Mouse (Mus musculus) midbrain, embryonic 12.5 days (tissue): ENCODE measurements around the gene Ogfod3. TPM values are rescaled to one million over a fixed set of nuclear protein-coding genes. Genes with fewer than 3 reads are reported as not detected.

Experiments
- ATAC-seq: fragments of 200-750 bp; cut with Nextera tagmentation; 2 replicates; pipeline ENCODE4 v1.8.0; 2017; ENCODE audit warnings: low read depth, moderate TSS enrichment, moderate library complexity; ENCODE audit not compliant: low FRiP score
- H3K27ac ChIP-seq: fragments of 300-500 bp; sonication (generic); replicated peaks from 2 replicates; pipeline ENCODE4 v1.5.1; 2016; ENCODE audit warnings: mild to moderate bottlenecking
- H3K27me3 ChIP-seq: fragments of 300-500 bp; sonication (generic); 2 replicates; pipeline ENCODE4 v1.6.1; 2016; ENCODE audit warnings: mild to moderate bottlenecking
- H3K36me3 ChIP-seq: fragments of 300-500 bp; sonication (generic); 2 replicates; pipeline ENCODE4 v1.6.1; 2016
- H3K4me1 ChIP-seq: fragments of 300-500 bp; sonication (generic); 2 replicates; pipeline ENCODE4 v1.6.1; 2016
- H3K4me2 ChIP-seq: fragments of 300-500 bp; sonication (generic); replicated peaks from 2 replicates; pipeline ENCODE4 v1.6.1; 2016; ENCODE audit warnings: mild to moderate bottlenecking, moderate library complexity
- H3K4me3 ChIP-seq: fragments of 300-500 bp; sonication (generic); 2 replicates; pipeline ENCODE4 v1.5.1; 2016; ENCODE audit warnings: mild to moderate bottlenecking
- H3K9ac ChIP-seq: fragments of 300-500 bp; sonication (generic); replicated peaks from 2 replicates; pipeline ENCODE4 v1.6.1; 2016; ENCODE audit warnings: mild to moderate bottlenecking, moderate library complexity
- H3K9me3 ChIP-seq: fragments of 300-500 bp; sonication (generic); 2 replicates; pipeline ENCODE4 v1.6.1; 2016; ENCODE audit warnings: mild to moderate bottlenecking
- WGBS: fragments of 180-500 bp; shearing (Covaris S2); methylation state at CpG from one replicate; pipeline ENCODE4 v1.1.7; 2016; 5-methylcytosine and 5-hydroxymethylcytosine counted together
- polyA plus RNA-seq: library from polyadenylated mRNA; unstranded; fragments of >200 nt; fragmentation: Nextera tagmentation; extraction: Ambion mirVana; gene quantifications from 2 replicates; pipeline ENCODE4 v1.2.1, GENCODE M21; 2016

The Ogfod3 gene
- polyA plus RNA-seq, 1 experiment from 2014 or later = 18.5 TPM

- Histone ChIP-seq H3K4me1 (no peaks in the 10 kb centered on the region), H3K9ac (no peak overlapping the region), H3K9me3 (no peaks in the 10 kb centered on the region), H3K36me3 (peaks cover 10% of the 10 kb centered on the region; the same call in 1 of the 2 replicates), H3K27ac (no peak overlapping the region), H3K4me2 (no peak overlapping the region), H3K4me3 (no peak overlapping the region), H3K27me3 (no peaks in the 10 kb centered on the region)
- 83% methylated on average over 2 of the region's 2 CpGs for WGBS
- no peak for ATAC-seq
These were observed 11.8 kb downstream of the Ogfod3 start for GRCm38 (mm10) chr11:121192742-121193141.

- H3K27me3 ChIP-seq = no peaks in the 10 kb centered on the region
- 90% methylated on average over 3 of the region's 3 CpGs for WGBS
- no peak overlapping the region for H3K4me3 ChIP-seq
- H3K9ac ChIP-seq = no peak overlapping the region
- no peak overlapping the region for H3K27ac ChIP-seq
- H3K36me3 ChIP-seq = peaks cover 4% of the 10 kb centered on the region; the same call in 1 of the 2 replicates
- no peak overlapping the region for H3K4me2 ChIP-seq
- no peak for ATAC-seq
- H3K4me1 ChIP-seq = no peaks in the 10 kb centered on the region
- no peaks in the 10 kb centered on the region for H3K9me3 ChIP-seq
These were observed 14.8 kb downstream of the Ogfod3 start for GRCm38 (mm10) chr11:121189681-121190080.

GRCm38 (mm10) chr11:121176285-121177270 lies 27.9 kb downstream of the Ogfod3 start:
- H3K4me1 ChIP-seq = peaks cover 26% of the 10 kb centered on the region
- no peaks in the 10 kb centered on the region for H3K9me3 ChIP-seq
- ATAC-seq = no peak
- no peak overlapping the region for H3K9ac ChIP-seq
- H3K4me3 ChIP-seq = no peak overlapping the region
- peaks cover 4% of the 10 kb centered on the region; the same call in 1 of the 2 replicates for H3K36me3 ChIP-seq
- 59% methylated on average over 12 of the region's 12 CpGs for WGBS
- no peak overlapping the region for H3K27ac ChIP-seq
- no peak overlapping the region for H3K4me2 ChIP-seq
- no peaks in the 10 kb centered on the region for H3K27me3 ChIP-seq

GRCm38 (mm10) chr11:121174234-121174633 lies 30.3 kb downstream of the Ogfod3 start:
- H3K9me3 ChIP-seq = no peaks in the 10 kb centered on the region
- no peaks in the 10 kb centered on the region for H3K27me3 ChIP-seq
- no peak for ATAC-seq
- H3K4me3 ChIP-seq = no peak overlapping the region
- 43% methylated on average over 3 of the region's 3 CpGs for WGBS
- 0 out of 2 replicates have a peak overlapping the region, but pooled peaks have one; percentile 4 for H3K27ac ChIP-seq
- H3K4me1 ChIP-seq = peaks cover 26% of the 10 kb centered on the region
- H3K9ac ChIP-seq = no peak overlapping the region
- no peak overlapping the region for H3K4me2 ChIP-seq
- H3K36me3 ChIP-seq = no peaks in the 10 kb centered on the region

- no peaks in the 10 kb centered on the region for H3K9me3 ChIP-seq
- 76% methylated on average over 5 of the region's 5 CpGs for WGBS
- no peak for ATAC-seq
These were observed 31.3 kb downstream of the Ogfod3 start for GRCm38 (mm10) chr11:121173203-121173602.

GRCm38 (mm10) chr11:121163751-121164150 lies 40.8 kb downstream of the Ogfod3 start:
- H3K36me3 ChIP-seq = no peaks in the 10 kb centered on the region
- no peaks in the 10 kb centered on the region for H3K4me1 ChIP-seq
- no peaks in the 10 kb centered on the region for H3K9me3 ChIP-seq
- WGBS = 89% methylated on average over 4 of the region's 4 CpGs
- ATAC-seq = no peak
- H3K27ac ChIP-seq = no peak overlapping the region
- H3K9ac ChIP-seq = no peak overlapping the region
- 0 out of 2 replicates have a peak, but pooled peaks cover 3% of the 10 kb centered on the region for H3K27me3 ChIP-seq
- H3K4me2 ChIP-seq = no peak overlapping the region
- H3K4me3 ChIP-seq = no peak overlapping the region

More at GRCm38 (mm10) chr11:121173203-121173602, 31.3 kb downstream of the Ogfod3 start:
- Histone ChIP-seq H3K36me3 (no peaks in the 10 kb centered on the region), H3K4me3 (no peak overlapping the region), H3K27me3 (no peaks in the 10 kb centered on the region), H3K4me1 (peaks cover 26% of the 10 kb centered on the region), H3K4me2 (no peak overlapping the region), H3K9ac (no peak overlapping the region), H3K27ac (no peak overlapping the region)

GRCm38 (mm10) chr11:121160636-121161346 lies 43.7 kb downstream of the Ogfod3 start:
- no peak for ATAC-seq
- Histone ChIP-seq H3K27ac (no peak overlapping the region), H3K9me3 (no peaks in the 10 kb centered on the region), H3K36me3 (no peaks in the 10 kb centered on the region), H3K4me3 (no peak overlapping the region), H3K9ac (no peak overlapping the region), H3K4me2 (no peak overlapping the region), H3K27me3 (peaks cover 27% of the 10 kb centered on the region), H3K4me1 (peaks cover 10% of the 10 kb centered on the region)
- WGBS = 92% methylated on average over 26 of the region's 26 CpGs

GRCm38 (mm10) chr11:121159971-121160370 lies 44.5 kb downstream of the Ogfod3 start, which contains the start of gene Uts2r:
Uts2r (plus strand) TSS chr11:121160271.
- H3K36me3 ChIP-seq = no peaks in the 10 kb centered on the region
- no peak within 1 kb of the TSS for H3K4me3 ChIP-seq
- peaks cover 12% of the 10 kb centered on the region for H3K4me1 ChIP-seq
- 83% methylated on average over 5 of the region's 5 CpGs for WGBS
- H3K9ac ChIP-seq = no peak within 1 kb of the TSS
- ATAC-seq = no peak
- no peaks in the 10 kb centered on the region for H3K9me3 ChIP-seq
- no peak within 1 kb of the TSS for H3K27ac ChIP-seq
- H3K27me3 ChIP-seq = peaks cover 36% of the 10 kb centered on the region
- H3K4me2 ChIP-seq = no peak within 1 kb of the TSS

- Histone ChIP-seq H3K4me2 (peak overlapping the region; percentile 60), H3K4me1 (peaks cover 20% of the 10 kb centered on the region), H3K4me3 (peak overlapping the region; percentile 40), H3K9ac (peak overlapping the region; percentile 34; the same call in 1 of the 2 replicates), H3K36me3 (no peaks in the 10 kb centered on the region), H3K27me3 (peaks cover 39% of the 10 kb centered on the region), H3K27ac (no peak overlapping the region), H3K9me3 (no peaks in the 10 kb centered on the region)
- 2% methylated on average over 45 of the region's 45 CpGs for WGBS
- ATAC-seq = no peak
These were observed 48.1 kb downstream of the Ogfod3 start for GRCm38 (mm10) chr11:121156411-121156891.

GRCm38 (mm10) chr11:121154203-121154602 lies 50.3 kb downstream of the Ogfod3 start:
- Histone ChIP-seq H3K4me1 (peaks cover 20% of the 10 kb centered on the region), H3K27ac (no peak overlapping the region), H3K4me2 (no peak overlapping the region), H3K9me3 (no peaks in the 10 kb centered on the region), H3K27me3 (peaks cover 36% of the 10 kb centered on the region), H3K4me3 (no peak overlapping the region), H3K9ac (no peak overlapping the region), H3K36me3 (no peaks in the 10 kb centered on the region)
- no peak for ATAC-seq
- 10% methylated on average over 4 of the region's 4 CpGs for WGBS

- H3K36me3 ChIP-seq = no peaks in the 10 kb centered on the region
These were observed 56.3 kb downstream of the Ogfod3 start for GRCm38 (mm10) chr11:121148193-121148592.

More at GRCm38 (mm10) chr11:121148193-121148592, 56.3 kb downstream of the Ogfod3 start:
- H3K4me2 ChIP-seq = no peak overlapping the region
- no peak overlapping the region for H3K9ac ChIP-seq
- no peaks in the 10 kb centered on the region for H3K9me3 ChIP-seq
- WGBS = 84% methylated on average over 3 of the region's 3 CpGs
- ATAC-seq = no peak
- no peaks in the 10 kb centered on the region; the same call in 1 of the 2 replicates for H3K27me3 ChIP-seq
- H3K4me1 ChIP-seq = 0 out of 2 replicates have a peak, but pooled peaks cover 2% of the 10 kb centered on the region
- H3K4me3 ChIP-seq = no peak overlapping the region
- no peak overlapping the region for H3K27ac ChIP-seq
